8 mouse cellular contexts compared by ENCODE assay signal in the genomic region with DNA sequence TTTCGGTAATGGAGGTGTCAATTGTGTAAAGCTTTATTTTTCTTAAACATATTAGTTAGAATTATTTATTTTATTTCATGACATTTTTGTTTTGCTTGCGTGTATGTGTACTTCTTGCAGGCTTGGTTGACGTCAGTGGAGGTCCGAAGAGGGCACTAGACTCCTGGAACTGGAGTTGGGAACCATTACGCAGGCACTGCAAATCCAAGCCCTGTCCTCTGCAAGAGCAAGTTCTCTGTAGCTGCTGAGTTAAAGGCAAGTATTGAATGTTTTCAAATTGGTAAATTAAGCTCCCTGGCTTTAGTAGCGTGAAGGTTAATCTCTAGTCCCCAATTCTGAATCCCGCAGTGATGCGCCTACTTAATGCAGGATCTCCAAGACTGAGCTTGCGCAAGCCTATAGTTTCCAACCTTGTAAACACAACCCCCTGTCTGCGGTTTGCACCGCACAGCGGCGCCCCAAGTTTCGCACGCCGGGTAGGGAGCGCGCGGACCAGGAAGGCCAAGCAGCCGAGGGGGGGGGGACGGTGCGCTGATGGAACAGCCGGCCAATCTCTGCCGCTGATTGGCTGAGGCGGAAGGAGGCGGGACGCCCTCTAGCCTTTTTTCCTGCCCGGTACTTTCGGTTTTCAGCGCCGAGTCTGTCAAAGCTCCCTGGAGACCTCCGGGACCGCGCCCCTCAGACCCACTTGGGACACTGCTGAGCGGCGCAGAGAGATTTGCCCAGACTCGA. TPM values are rescaled to one million over a fixed set of nuclear protein-coding genes. Genes with fewer than 3 reads are reported as not detected.
DNase-seq lines count a peak whose midpoint lies in the region; ATAC-seq and TF ChIP-seq lines count a peak whose summit lies in the region.

Gene Stat1 (plus strand): TSS at position 581 of the 732 bp plus-strand sequence.

- H3K4me1 ChIP-seq in hindbrain, embryonic 14.5 days (replicated peaks; ENCODE audit: control insufficient read depth, insufficient read depth, low read length) = 0 out of 2 replicates have a peak, but pooled peaks cover 1% of the 10 kb centered on the region

- H3K9ac ChIP-seq in hindbrain, embryonic 14.5 days = peak within 1 kb of the TSS; percentile 69

- peak within 1 kb of the TSS; percentile 90 for H3K4me2 ChIP-seq in hindbrain, embryonic 14.5 days (replicated peaks)

- CTCF ChIA-PET in Patski (lab: Charles Lee) = interaction anchor here (0.9 to 1.6 kb wide), 2 partner anchors 19 to 28 kb away, joined by 4 read pairs; no protein-coding TSS in a partner anchor

- no peaks in the 10 kb centered on the region for H3K27me3 ChIP-seq in Patski
- no peaks in the 10 kb centered on the region for H3K27me3 ChIP-seq in hindbrain, embryonic 14.5 days (ENCODE audit: control insufficient read depth, insufficient read depth, low read length)

- H3K27ac ChIP-seq in hindbrain, embryonic 14.5 days = peak within 1 kb of the TSS; percentile 43

- no peak for TF ChIP-seq CTCF in Patski (IDR thresholded peaks at IDR 0.05)

- in situ Hi-C loops in Patski (cut with MboI; ENCODE audit: low pct_unique_long_range_greater_than_20kb) = no loop called here

- POLR2A ChIA-PET in Patski (lab: Charles Lee) = no interaction called here

- WGBS in hindbrain, embryonic 14.5 days = 4% methylated on average over 37 of the region's 37 CpGs

- ATAC-seq in Patski = peak; percentile 84
- ATAC-seq in hindbrain, embryonic 14.5 days (ENCODE audit: low FRiP score) = peak; percentile 95

- H3K9me3 ChIP-seq in hindbrain, embryonic 14.5 days (ENCODE audit: control insufficient read depth, low read length) = no peaks in the 10 kb centered on the region

- DNase-seq in Patski (ENCODE audit: low read depth, low spot score) = peak; percentile 41
- peak; percentile 92 to 94 for DNase-seq in cerebellum, postnatal 14 days
- DNase-seq in frontal cortex, postnatal 25 days (ENCODE audit: low spot score in 2 of 2) = peak; percentile 62 to 68
- peak; percentile 88 for DNase-seq in hindbrain, embryonic 14.5 days (ENCODE audit: low spot score)
- DNase-seq in layer of hippocampus, postnatal 36 days = peak; percentile 70 to 72
- peak; percentile 91 for DNase-seq in lung, postnatal 36 days
- DNase-seq in retina, postnatal 1 day = peak; percentile 95
- peak; percentile 69 to 74 for DNase-seq in urinary bladder, adult 18-20 months (ENCODE audit: low spot score in 2 of 2)

- H3K36me3 ChIP-seq in hindbrain, embryonic 14.5 days (replicated peaks; ENCODE audit: control insufficient read depth, insufficient read depth) = peaks cover 3% of the 10 kb centered on the region; the same call in 1 of the 2 replicates

- H3K4me3 ChIP-seq in hindbrain, embryonic 14.5 days (replicated peaks; ENCODE audit: low read length) = peak within 1 kb of the TSS; percentile 84

RNA-seq across cellular contexts. Expression of gene Stat1, which starts in this region (rescaled TPM):
- 27.0 TPM for polyA plus RNA-seq in Patski (2021)
- 13.9 and 17.3 TPM in 2 replicates for polyA plus RNA-seq in hindbrain, embryonic 14.5 days (2014; fragmentation: Nextera tagmentation; extraction: Ambion mirVana)
- 10 to 100 TPM; 21.2 to 23.0 TPM for total RNA-seq in layer of hippocampus, postnatal 36 days (2021)

Comparison
In these comparisons a context has a peak if more than half of its experiments do, and no peak if none do; other contexts are left out.
1. Peak in every context shown above with its lines: DNase-seq, ATAC-seq, H3K4me3 ChIP-seq and H3K27ac ChIP-seq.
2. DNase-seq: peak in every context shown above with its lines; median percentile 95 in retina, postnatal 1 day; 93 in cerebellum, postnatal 14 days; 91 in lung, postnatal 36 days; 88 in hindbrain, embryonic 14.5 days; 72 in urinary bladder, adult 18-20 months; 71 in layer of hippocampus, postnatal 36 days; 65 in frontal cortex, postnatal 25 days; 41 in Patski.